Mouse (Mus musculus) embryo, embryonic 11.5 days (tissue): ENCODE measurements around the gene Zbtb43.
A peak's percentile ranks its signal among the peaks of the same experiment; 100 is the strongest.

Source experiments
- DNase-seq: peaks from one replicate; pipeline ENCODE4 v3.0.0-alpha.2; 2012; ENCODE audit warnings: low read depth, low spot score

Zbtb43 gene

GRCm38 (mm10) chr2:33468466-33469097 lies at the start of gene Zbtb43:
Gene Zbtb43, minus strand, starts transcription at chr2:33468559.
- peak; percentile 94 for DNase-seq

- DNase-seq = no peak
Measured at GRCm38 (mm10) chr2:33515856-33516255, 47.5 kb upstream of the Zbtb43 start.

GRCm38 (mm10) chr2:33515431-33515830 lies 47.1 kb upstream of the Zbtb43 start:
- no peak for DNase-seq

- DNase-seq = no peak
Measured at GRCm38 (mm10) chr2:33510791-33511190, 42.4 kb upstream of the Zbtb43 start.

GRCm38 (mm10) chr2:33502602-33503001 lies 34.2 kb upstream of the Zbtb43 start:
- DNase-seq = no peak

- DNase-seq = no peak
Measured at GRCm38 (mm10) chr2:33498280-33498679, 29.9 kb upstream of the Zbtb43 start.

- no peak for DNase-seq
Measured at GRCm38 (mm10) chr2:33495654-33496053, 27.3 kb upstream of the Zbtb43 start.

- no peak for DNase-seq
Measured at GRCm38 (mm10) chr2:33492041-33492440, 23.7 kb upstream of the Zbtb43 start.

- no peak for DNase-seq
Measured at GRCm38 (mm10) chr2:33489565-33489964, 21.2 kb upstream of the Zbtb43 start.

- DNase-seq = no peak
Measured at GRCm38 (mm10) chr2:33487332-33487731, 19.0 kb upstream of the Zbtb43 start.

GRCm38 (mm10) chr2:33486866-33487265 lies 18.5 kb upstream of the Zbtb43 start:
- DNase-seq = peak; percentile 55

GRCm38 (mm10) chr2:33477961-33478755 lies 9.8 kb upstream of the Zbtb43 start:
- no peak for DNase-seq

GRCm38 (mm10) chr2:33475961-33476360 lies 7.6 kb upstream of the Zbtb43 start:
- no peak for DNase-seq

- DNase-seq = no peak
Measured at GRCm38 (mm10) chr2:33467546-33468465, 553 bp downstream of the Zbtb43 start.

GRCm38 (mm10) chr2:33465966-33466365 lies 2.4 kb downstream of the Zbtb43 start:
- no peak for DNase-seq

GRCm38 (mm10) chr2:33465215-33465614 lies 3.1 kb downstream of the Zbtb43 start:
- no peak for DNase-seq

- no peak for DNase-seq
Measured at GRCm38 (mm10) chr2:33462066-33462465, 6.3 kb downstream of the Zbtb43 start.

GRCm38 (mm10) chr2:33461066-33461465 lies 7.3 kb downstream of the Zbtb43 start:
- DNase-seq = no peak

- no peak for DNase-seq
Measured at GRCm38 (mm10) chr2:33459660-33460059, 8.7 kb downstream of the Zbtb43 start.

- no peak for DNase-seq
Measured at GRCm38 (mm10) chr2:33456696-33457095, 11.7 kb downstream of the Zbtb43 start.

GRCm38 (mm10) chr2:33456242-33456641 lies 12.1 kb downstream of the Zbtb43 start:
- no peak for DNase-seq

GRCm38 (mm10) chr2:33455350-33455749 lies 13.0 kb downstream of the Zbtb43 start:
- no peak for DNase-seq
